Mouse (Mus musculus): Measurements from ENCODE around the gene Svopl.
A peak's percentile ranks its signal among the peaks of the same experiment; 100 is the strongest.

Svopl gene

DNA sequence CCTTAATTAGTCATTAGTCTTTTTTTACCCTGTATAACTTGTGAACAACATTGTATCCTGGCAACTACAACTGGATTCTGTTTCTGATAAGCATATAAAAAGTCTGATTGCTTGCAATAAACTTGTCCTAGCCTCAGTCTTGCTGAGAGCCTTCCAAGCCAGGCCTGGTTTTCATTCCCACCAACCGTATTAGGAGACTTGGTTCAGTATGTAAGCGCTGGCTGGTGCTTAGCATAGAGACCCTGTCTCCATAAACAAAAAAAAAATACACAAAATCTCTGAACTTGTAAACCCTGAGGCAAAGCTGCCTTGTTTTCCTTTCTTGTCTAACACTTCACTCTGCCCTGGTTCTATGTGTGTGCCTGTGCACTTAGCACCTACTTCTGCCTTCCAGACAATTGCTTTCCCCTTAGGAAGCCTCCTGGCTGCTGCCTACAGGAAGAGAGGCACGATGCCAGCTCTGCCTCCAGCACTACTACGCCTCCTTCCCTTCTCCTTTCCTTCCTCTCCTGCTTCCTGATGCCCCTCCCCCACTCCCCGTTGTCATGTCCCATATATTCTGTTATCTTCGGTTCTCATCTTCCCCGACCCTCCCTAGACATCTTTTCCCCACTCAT, 14.8 kb downstream of the Svopl start:
- DNase-seq = peak in 1 of 2 experiments; percentile 18

- DNase-seq = no peak
Observed at GRCm38 (mm10) chr6:38028205-38028604, 18.6 kb downstream of the Svopl start.

GRCm38 (mm10) chr6:38027771-38028170, 19.0 kb downstream of the Svopl start:
- peak in 1 of 2 experiments; percentile 10 for DNase-seq

GRCm38 (mm10) chr6:38023284-38023683, 23.5 kb downstream of the Svopl start:
- DNase-seq = no peak

GRCm38 (mm10) chr6:38021406-38021805, 25.4 kb downstream of the Svopl start:
- no peak for DNase-seq

DNA sequence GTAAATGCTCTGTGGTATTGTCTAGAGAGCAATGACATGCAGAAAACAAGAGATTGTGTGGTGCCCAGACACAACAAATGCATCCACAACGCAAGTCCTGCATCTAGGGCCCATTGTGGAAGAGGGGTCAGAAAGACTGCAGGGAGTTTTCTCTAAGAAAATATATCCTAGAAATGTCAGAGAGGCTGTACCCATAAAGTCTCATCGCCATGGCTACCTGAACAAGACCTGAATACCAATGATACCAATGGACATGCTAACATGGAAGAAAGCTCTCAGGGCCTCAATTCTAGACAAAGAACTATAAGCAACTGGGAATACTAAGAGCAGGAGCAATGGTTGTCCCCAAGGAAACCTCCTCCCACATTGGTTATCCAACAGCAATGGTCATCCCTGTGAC, 34.0 kb downstream of the Svopl start:
- no peak for DNase-seq

DNA sequence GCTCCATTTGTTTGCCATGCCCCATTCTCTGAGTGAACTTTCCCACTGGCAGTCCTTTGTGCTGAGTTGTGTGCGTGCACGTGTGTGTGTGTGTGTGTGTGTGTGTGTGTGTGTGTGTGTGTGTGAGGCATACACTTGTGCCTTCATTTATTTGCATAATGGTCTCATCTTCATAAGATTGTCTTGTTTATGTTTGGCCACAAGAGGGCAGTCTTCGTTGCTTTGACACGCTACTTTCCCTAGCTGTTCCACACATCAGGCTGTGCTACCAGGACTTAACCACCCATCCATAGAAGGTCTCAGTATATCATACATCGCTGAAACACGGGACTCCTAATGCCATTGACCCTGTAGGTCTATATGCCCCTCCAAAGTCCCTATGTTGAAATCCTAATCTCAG, 39.3 kb downstream of the Svopl start:
- peak in 1 of 2 experiments; percentile 30 for DNase-seq

DNA sequence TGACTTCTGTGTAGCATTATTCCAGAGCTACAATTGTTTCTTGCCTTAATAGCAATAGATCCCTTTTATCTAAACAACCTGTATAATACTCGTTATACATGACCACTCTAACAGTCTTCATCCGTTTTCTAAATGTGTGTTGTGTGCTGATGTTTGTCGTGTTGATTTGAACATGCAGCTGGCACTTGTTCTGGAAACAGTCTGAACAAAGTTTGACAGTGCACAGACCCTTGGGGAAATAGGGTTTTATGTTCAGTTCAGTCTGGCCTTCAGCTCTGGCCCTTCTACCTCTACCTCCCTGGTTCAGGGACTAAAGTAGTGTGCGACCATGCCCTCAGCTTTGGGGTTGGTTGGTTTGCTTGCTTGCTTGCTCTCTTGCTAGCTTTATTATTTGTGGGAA, 79.4 kb downstream of the Svopl start:
- DNase-seq = no peak

- DNase-seq = no peak
Observed at GRCm38 (mm10) chr6:37951306-37951705, 95.5 kb downstream of the Svopl start.

- no peak for DNase-seq
Observed at GRCm38 (mm10) chr6:37936498-37936897, 110.3 kb downstream of the Svopl start.
